Mouse (Mus musculus): ENCODE measurements around the gene Itga10. TPM values are rescaled to one million over a fixed set of nuclear protein-coding genes. Genes with fewer than 3 reads are reported as not detected.
"Not testable (repeated sequence)": the region's sequence is repeated elsewhere in the genome, so short reads cannot be mapped to it uniquely, and the experiment has no call there.

The Itga10 gene
- total RNA-seq (2022): 1 to 10 TPM; 1.5 to 2.4 (median 1.8) TPM

GRCm38 (mm10) chr3:96645018-96645649 lies at the start of gene Itga10:
TSS of gene Itga10 (plus strand) at chr3:96645584.
- peak; percentile 9 for DNase-seq

GRCm38 (mm10) chr3:96595661-96596060 lies 49.7 kb upstream of the Itga10 start:
- no peak for DNase-seq

GRCm38 (mm10) chr3:96596228-96596707 lies 49.1 kb upstream of the Itga10 start, which contains the start of gene Ankrd34a:
TSS of gene Ankrd34a (plus strand) at chr3:96596636.
- DNase-seq: no peak

GRCm38 (mm10) chr3:96596855-96597254 lies 48.5 kb upstream of the Itga10 start:
- no peak for DNase-seq

GRCm38 (mm10) chr3:96597435-96597891 lies 47.9 kb upstream of the Itga10 start:
- no peak for DNase-seq

GRCm38 (mm10) chr3:96598156-96599068 lies 47.0 kb upstream of the Itga10 start:
- peak; percentile 74 for DNase-seq

- no peak for DNase-seq
Measured at GRCm38 (mm10) chr3:96599069-96599393, 46.4 kb upstream of the Itga10 start.

- DNase-seq: no peak
Measured at GRCm38 (mm10) chr3:96599411-96599810, 46.0 kb upstream of the Itga10 start.

GRCm38 (mm10) chr3:96600639-96601250 lies 44.6 kb upstream of the Itga10 start, which contains the start of gene Lix1l:
TSS of gene Lix1l (plus strand) at chr3:96601149.
- peak; percentile 96 for DNase-seq

GRCm38 (mm10) chr3:96601251-96601787 lies 44.1 kb upstream of the Itga10 start:
- peak; percentile 74 for DNase-seq

GRCm38 (mm10) chr3:96601941-96602703 lies 43.3 kb upstream of the Itga10 start:
- no peak for DNase-seq

- no peak for DNase-seq
Measured at GRCm38 (mm10) chr3:96602704-96603084, 42.7 kb upstream of the Itga10 start.

- DNase-seq: no peak
Measured at GRCm38 (mm10) chr3:96603311-96603710, 42.1 kb upstream of the Itga10 start.

- DNase-seq: not testable (repeated sequence)
Measured at GRCm38 (mm10) chr3:96606007-96606406, 39.4 kb upstream of the Itga10 start.

- DNase-seq: no peak
Measured at GRCm38 (mm10) chr3:96606618-96607017, 38.8 kb upstream of the Itga10 start.

GRCm38 (mm10) chr3:96617941-96618340 lies 27.4 kb upstream of the Itga10 start:
- no peak for DNase-seq

- DNase-seq: no peak
Measured at GRCm38 (mm10) chr3:96623201-96623600, 22.2 kb upstream of the Itga10 start.

- DNase-seq: peak; percentile 95
Measured at GRCm38 (mm10) chr3:96629729-96630600, 15.4 kb upstream of the Itga10 start, which contains the start of gene Rbm8a. TSS of gene Rbm8a (plus strand) at chr3:96629933.

- no peak for DNase-seq
Measured at GRCm38 (mm10) chr3:96632058-96632457, 13.3 kb upstream of the Itga10 start.

GRCm38 (mm10) chr3:96634015-96634414 lies 11.4 kb upstream of the Itga10 start:
- no peak for DNase-seq

Measured in adrenal gland, adult 8-10 months (tissue).